Comparison of ENCODE assay signal across 12 mouse cellular contexts in the genomic region with DNA sequence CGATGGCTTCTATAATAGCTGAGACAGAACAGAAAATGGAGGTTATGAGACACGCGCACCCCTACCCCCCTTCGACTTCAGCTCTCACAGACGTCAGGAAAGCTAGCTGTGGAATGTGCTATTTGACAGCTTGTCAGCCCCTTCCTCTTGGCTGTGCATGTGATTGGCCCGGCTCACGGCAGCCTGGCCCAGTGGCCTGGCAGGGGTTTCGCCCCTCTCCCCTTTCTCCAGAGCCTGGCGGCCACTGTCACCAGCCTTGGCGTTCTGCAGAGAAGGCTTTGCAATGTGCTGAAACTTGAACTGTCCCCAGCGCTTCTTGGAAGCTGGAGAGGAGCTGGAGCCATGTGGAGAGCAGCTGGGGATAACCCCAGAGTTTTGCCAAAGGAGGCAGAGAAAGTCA.
A peak's percentile ranks its signal among the peaks of the same experiment; 100 is the strongest.
DNase-seq lines count a peak whose midpoint lies in the region; ATAC-seq and TF ChIP-seq lines count a peak whose summit lies in the region.
"Had no signal": no experiment of that assay in that cellular context is flagged by ENCODE, and none has a peak within 500 bp of the region (broad histone marks: within the 10 kb centered on the region; RNA-seq: fewer than 3 reads in every experiment).

No protein-coding gene starts in this region.

- 49% methylated on average over 11 of the region's 11 CpGs for WGBS in midbrain, embryonic 12.5 days
- WGBS in midbrain, postnatal 0 days = 41% methylated on average over 11 of the region's 11 CpGs
- WGBS in limb, embryonic 12.5 days = 37% methylated on average over 11 of the region's 11 CpGs

- H3K27ac ChIP-seq in midbrain, embryonic 12.5 days (replicated peaks) = no peak overlapping the region
- no peak overlapping the region for H3K27ac ChIP-seq in midbrain, postnatal 0 days (ENCODE audit: low read depth, low read length)
- H3K27ac ChIP-seq in limb, embryonic 12.5 days = no peak overlapping the region
- H3K27ac ChIP-seq: liver, embryonic 15.5 days; stomach, embryonic 15.5 days had no signal

- no peaks in the 10 kb centered on the region for H3K9me3 ChIP-seq in midbrain, embryonic 12.5 days
- H3K9me3 ChIP-seq in midbrain, postnatal 0 days (ENCODE audit: low read length) = no peaks in the 10 kb centered on the region
- H3K9me3 ChIP-seq in limb, embryonic 12.5 days = no peaks in the 10 kb centered on the region
- H3K9me3 ChIP-seq: liver, embryonic 15.5 days; stomach, embryonic 15.5 days had no signal

- DNase-seq in midbrain, postnatal 0 days (ENCODE audit: low spot score) = no peak
- DNase-seq in heart, adult 8-10 months (ENCODE audit: low spot score) = peak; percentile 35
- no peak for DNase-seq in ovary, postnatal 36 days (ENCODE audit: low spot score)
- no peak for DNase-seq in adrenal gland, postnatal 10 days
- DNase-seq in spleen, adult 12 weeks (ENCODE audit: low spot score) = no peak
- DNase-seq in adrenal gland, postnatal 4 days (ENCODE audit: low spot score in 2 of 2) = no peak

- H3K9ac ChIP-seq in midbrain, embryonic 12.5 days (replicated peaks) = 0 out of 2 replicates have a peak overlapping the region, but pooled peaks have one; percentile 21
- H3K9ac ChIP-seq in midbrain, postnatal 0 days (replicated peaks; ENCODE audit: low read length, poor library complexity, severe bottlenecking) = no peak overlapping the region
- no peak overlapping the region for H3K9ac ChIP-seq in limb, embryonic 12.5 days (replicated peaks)
- H3K9ac ChIP-seq: liver, embryonic 15.5 days; stomach, embryonic 15.5 days had no signal

- H3K36me3 ChIP-seq in midbrain, embryonic 12.5 days = no peaks in the 10 kb centered on the region
- H3K36me3 ChIP-seq in midbrain, postnatal 0 days (ENCODE audit: insufficient read depth, low read length) = no peaks in the 10 kb centered on the region; the same call in 1 of the 2 replicates
- no peaks in the 10 kb centered on the region; the same call in 1 of the 2 replicates for H3K36me3 ChIP-seq in limb, embryonic 12.5 days
- H3K36me3 ChIP-seq: liver, embryonic 15.5 days; stomach, embryonic 15.5 days had no signal

- TF ChIP-seq CTCF in midbrain, postnatal 0 days (IDR thresholded peaks at IDR 0.05) = no peak

- H3K27me3 ChIP-seq in midbrain, embryonic 12.5 days = peaks cover 3% of the 10 kb centered on the region; the same call in 1 of the 2 replicates
- H3K27me3 ChIP-seq in midbrain, postnatal 0 days (ENCODE audit: insufficient read depth, low read length) = no peaks in the 10 kb centered on the region
- H3K27me3 ChIP-seq in limb, embryonic 12.5 days = no peaks in the 10 kb centered on the region
- H3K27me3 ChIP-seq: stomach, embryonic 15.5 days had no signal

- H3K4me3 ChIP-seq in midbrain, embryonic 12.5 days = no peak overlapping the region
- H3K4me3 ChIP-seq in midbrain, postnatal 0 days (ENCODE audit: low read depth, low read length) = no peak overlapping the region
- no peak overlapping the region for H3K4me3 ChIP-seq in limb, embryonic 12.5 days (replicated peaks)
- H3K4me3 ChIP-seq: erythroblast, embryonic 14.5 days; liver, embryonic 15.5 days; stomach, embryonic 15.5 days had no signal

- no peak overlapping the region for H3K4me2 ChIP-seq in midbrain, embryonic 12.5 days (replicated peaks)
- no peak overlapping the region for H3K4me2 ChIP-seq in midbrain, postnatal 0 days (ENCODE audit: low read depth, low read length, poor library complexity, severe bottlenecking)
- H3K4me2 ChIP-seq in limb, embryonic 12.5 days = no peak overlapping the region
- H3K4me2 ChIP-seq: liver, embryonic 15.5 days; stomach, embryonic 15.5 days had no signal

- no peaks in the 10 kb centered on the region for H3K4me1 ChIP-seq in midbrain, embryonic 12.5 days
- no peaks in the 10 kb centered on the region for H3K4me1 ChIP-seq in midbrain, postnatal 0 days (ENCODE audit: insufficient read depth, low read length)
- peaks cover 17% of the 10 kb centered on the region for H3K4me1 ChIP-seq in limb, embryonic 12.5 days (replicated peaks)
- H3K4me1 ChIP-seq: liver, embryonic 15.5 days had no signal

- ATAC-seq in midbrain, embryonic 12.5 days (ENCODE audit: low FRiP score, low read depth) = no peak
- no peak for ATAC-seq in midbrain, postnatal 0 days (ENCODE audit: low FRiP score)
- ATAC-seq in limb, embryonic 12.5 days (ENCODE audit: insufficient number of reproducible peaks, insufficient read depth, low FRiP score, low TSS enrichment, low read depth) = 0 out of 2 replicates have a peak, but pooled peaks have one; percentile 39
- ATAC-seq: intestine, postnatal 0 days had no signal
